Mouse (Mus musculus): Measurements from ENCODE around the gene Kdm4b. TPM values are rescaled to one million over a fixed set of nuclear protein-coding genes. Genes with fewer than 3 reads are reported as not detected.

Kdm4b gene
- total RNA-seq, 2 experiments from 2014 or later: 111 to 112 TPM

GRCm38 (mm10) chr17:56380286-56380685, 54.4 kb downstream of the Kdm4b start:
- intact Hi-C loops (cut with DNase I): no loop called here
- peak; percentile 84 for DNase-seq

- intact Hi-C loops (cut with DNase I): no loop called here
- DNase-seq: no peak
These were observed 55.3 kb downstream of the Kdm4b start for GRCm38 (mm10) chr17:56381183-56381582.

GRCm38 (mm10) chr17:56382997-56383396, 57.1 kb downstream of the Kdm4b start:
- intact Hi-C loops (cut with DNase I): no loop called here
- no peak for DNase-seq

- intact Hi-C loops (cut with DNase I): no loop called here
- DNase-seq: peak; percentile 79
These were observed 59.0 kb downstream of the Kdm4b start for GRCm38 (mm10) chr17:56384903-56385302.

- DNase-seq: peak; percentile 57
- intact Hi-C loops (cut with DNase I): no loop called here
These were observed 61.8 kb downstream of the Kdm4b start for GRCm38 (mm10) chr17:56387612-56388011.

GRCm38 (mm10) chr17:56393238-56393637, 67.4 kb downstream of the Kdm4b start:
- intact Hi-C loops (cut with DNase I): no loop called here
- no peak for DNase-seq

GRCm38 (mm10) chr17:56393889-56394288, 68.0 kb downstream of the Kdm4b start:
- intact Hi-C loops (cut with DNase I): no loop called here

GRCm38 (mm10) chr17:56396051-56396450, 70.2 kb downstream of the Kdm4b start:
- DNase-seq: no peak
- intact Hi-C loops (cut with DNase I): no loop called here

More at GRCm38 (mm10) chr17:56393889-56394288, 68.0 kb downstream of the Kdm4b start:
- no peak for DNase-seq

- intact Hi-C loops (cut with DNase I): no loop called here
- DNase-seq: no peak
These were observed 74.4 kb downstream of the Kdm4b start for GRCm38 (mm10) chr17:56400221-56400620.

GRCm38 (mm10) chr17:56401051-56401521, 75.2 kb downstream of the Kdm4b start:
- intact Hi-C loops (cut with DNase I): no loop called here
- peak; percentile 50 for DNase-seq

GRCm38 (mm10) chr17:56405341-56405740, 79.5 kb downstream of the Kdm4b start:
- intact Hi-C loops (cut with DNase I): no loop called here

GRCm38 (mm10) chr17:56405856-56406840, 80.3 kb downstream of the Kdm4b start:
- intact Hi-C loops (cut with DNase I): no loop called here
- peak; percentile 57 for DNase-seq

More at GRCm38 (mm10) chr17:56405341-56405740, 79.5 kb downstream of the Kdm4b start:
- DNase-seq: no peak

GRCm38 (mm10) chr17:56406878-56407277, 81.0 kb downstream of the Kdm4b start:
- intact Hi-C loops (cut with DNase I): no loop called here
- DNase-seq: no peak

GRCm38 (mm10) chr17:56407379-56407778, 81.5 kb downstream of the Kdm4b start:
- intact Hi-C loops (cut with DNase I): no loop called here

GRCm38 (mm10) chr17:56408965-56409625, 83.2 kb downstream of the Kdm4b start:
- intact Hi-C loops (cut with DNase I): no loop called here
- DNase-seq: no peak

More at GRCm38 (mm10) chr17:56407379-56407778, 81.5 kb downstream of the Kdm4b start:
- DNase-seq: no peak

- intact Hi-C loops (cut with DNase I): no loop called here
- DNase-seq: no peak
These were observed 83.9 kb downstream of the Kdm4b start for GRCm38 (mm10) chr17:56409759-56410158.

- DNase-seq: no peak
- intact Hi-C loops (cut with DNase I): no loop called here
These were observed 85.6 kb downstream of the Kdm4b start for GRCm38 (mm10) chr17:56411437-56411836.

GRCm38 (mm10) chr17:56413113-56413512, 87.3 kb downstream of the Kdm4b start:
- intact Hi-C loops (cut with DNase I): no loop called here
- DNase-seq: no peak

GRCm38 (mm10) chr17:56414785-56415184, 88.9 kb downstream of the Kdm4b start:
- DNase-seq: no peak
- intact Hi-C loops (cut with DNase I): no loop called here

- peak; percentile 53 for DNase-seq
- intact Hi-C loops (cut with DNase I): no loop called here
These were observed 92.4 kb downstream of the Kdm4b start for GRCm38 (mm10) chr17:56418304-56418703.

- DNase-seq: no peak
- intact Hi-C loops (cut with DNase I): no loop called here
These were observed 94.2 kb downstream of the Kdm4b start for GRCm38 (mm10) chr17:56420022-56420421.
